Mouse (Mus musculus): ENCODE data around the gene Kidins220. TPM values are rescaled to one million over a fixed set of nuclear protein-coding genes. Genes with fewer than 3 reads are reported as not detected.

Kidins220 gene
- polyA plus RNA-seq, 1 experiment from 2014 or later = 8.7 TPM

GRCm38 (mm10) chr12:24936281-24936680 is 38.4 kb upstream of the Kidins220 start:
- Histone ChIP-seq H3K4me2 (ENCODE audit: low read depth, low read length) (no peak overlapping the region), H3K9me3 (replicated peaks; ENCODE audit: control insufficient read depth, low read length) (no peaks in the 10 kb centered on the region), H3K9ac (ENCODE audit: low read depth, low read length) (no peak overlapping the region), H3K27me3 (ENCODE audit: control insufficient read depth, insufficient read depth, low read depth, low read length) (no peaks in the 10 kb centered on the region), H3K4me3 (ENCODE audit: low read depth, low read length) (no peak overlapping the region), H3K36me3 (ENCODE audit: control insufficient read depth, insufficient read depth) (no peaks in the 10 kb centered on the region), H3K4me1 (ENCODE audit: control insufficient read depth, low read depth, low read length) (peaks cover 16% of the 10 kb centered on the region), H3K27ac (ENCODE audit: low read length) (no peak overlapping the region)
- no peak for ATAC-seq (ENCODE audit: low read depth)
- WGBS (ENCODE audit: insufficient replicate concordance) = 16% methylated on average over 1 of the region's 1 CpGs

- H3K27me3 ChIP-seq (ENCODE audit: control insufficient read depth, insufficient read depth, low read depth, low read length) = no peaks in the 10 kb centered on the region
- no peak overlapping the region for H3K27ac ChIP-seq (ENCODE audit: low read length)
- H3K4me3 ChIP-seq (ENCODE audit: low read depth, low read length) = no peak overlapping the region
- H3K4me2 ChIP-seq (ENCODE audit: low read depth, low read length) = no peak overlapping the region
- no peaks in the 10 kb centered on the region for H3K36me3 ChIP-seq (ENCODE audit: control insufficient read depth, insufficient read depth)
- 56% methylated on average over 8 of the region's 8 CpGs for WGBS (ENCODE audit: insufficient replicate concordance)
- H3K4me1 ChIP-seq (ENCODE audit: control insufficient read depth, low read depth, low read length) = peaks cover 33% of the 10 kb centered on the region
- ATAC-seq (ENCODE audit: low read depth) = peak; percentile 32; the same call in 1 of the 2 replicates
- no peak overlapping the region for H3K9ac ChIP-seq (ENCODE audit: low read depth, low read length)
- no peaks in the 10 kb centered on the region for H3K9me3 ChIP-seq (replicated peaks; ENCODE audit: control insufficient read depth, low read length)
Observed at GRCm38 (mm10) chr12:24939372-24939771, 35.4 kb upstream of the Kidins220 start.

- Histone ChIP-seq H3K4me1 (ENCODE audit: control insufficient read depth, low read depth, low read length) (peaks cover 26% of the 10 kb centered on the region), H3K27me3 (ENCODE audit: control insufficient read depth, insufficient read depth, low read depth, low read length) (no peaks in the 10 kb centered on the region), H3K27ac (ENCODE audit: low read length) (peak overlapping the region; percentile 77), H3K9ac (ENCODE audit: low read depth, low read length) (no peak overlapping the region), H3K36me3 (ENCODE audit: control insufficient read depth, insufficient read depth) (no peaks in the 10 kb centered on the region), H3K9me3 (replicated peaks; ENCODE audit: control insufficient read depth, low read length) (no peaks in the 10 kb centered on the region), H3K4me2 (ENCODE audit: low read depth, low read length) (peak overlapping the region; percentile 28), H3K4me3 (ENCODE audit: low read depth, low read length) (no peak overlapping the region)
- peak; percentile 97 for ATAC-seq (ENCODE audit: low read depth)
- WGBS (ENCODE audit: insufficient replicate concordance) = 48% methylated on average over 9 of the region's 9 CpGs
Observed at GRCm38 (mm10) chr12:24942619-24943287, 32.0 kb upstream of the Kidins220 start.

- Histone ChIP-seq H3K9ac (ENCODE audit: low read depth, low read length) (no peak overlapping the region), H3K4me1 (ENCODE audit: control insufficient read depth, low read depth, low read length) (peaks cover 26% of the 10 kb centered on the region), H3K4me2 (ENCODE audit: low read depth, low read length) (no peak overlapping the region), H3K27ac (ENCODE audit: low read length) (peak overlapping the region; percentile 77), H3K4me3 (ENCODE audit: low read depth, low read length) (no peak overlapping the region), H3K27me3 (ENCODE audit: control insufficient read depth, insufficient read depth, low read depth, low read length) (no peaks in the 10 kb centered on the region), H3K36me3 (ENCODE audit: control insufficient read depth, insufficient read depth) (no peaks in the 10 kb centered on the region), H3K9me3 (replicated peaks; ENCODE audit: control insufficient read depth, low read length) (no peaks in the 10 kb centered on the region)
- WGBS (ENCODE audit: insufficient replicate concordance) = 52% methylated on average over 4 of the region's 4 CpGs
- peak; percentile 60 for ATAC-seq (ENCODE audit: low read depth)
Observed at GRCm38 (mm10) chr12:24943427-24943826, 31.3 kb upstream of the Kidins220 start.

- Histone ChIP-seq H3K4me1 (ENCODE audit: control insufficient read depth, low read depth, low read length) (peaks cover 19% of the 10 kb centered on the region), H3K9me3 (replicated peaks; ENCODE audit: control insufficient read depth, low read length) (no peaks in the 10 kb centered on the region), H3K4me3 (ENCODE audit: low read depth, low read length) (no peak overlapping the region), H3K27me3 (ENCODE audit: control insufficient read depth, insufficient read depth, low read depth, low read length) (no peaks in the 10 kb centered on the region), H3K27ac (ENCODE audit: low read length) (no peak overlapping the region), H3K36me3 (ENCODE audit: control insufficient read depth, insufficient read depth) (no peaks in the 10 kb centered on the region), H3K9ac (ENCODE audit: low read depth, low read length) (no peak overlapping the region), H3K4me2 (ENCODE audit: low read depth, low read length) (no peak overlapping the region)
- ATAC-seq (ENCODE audit: low read depth) = no peak
- WGBS (ENCODE audit: insufficient replicate concordance) = 71% methylated on average over 7 of the region's 7 CpGs
Observed at GRCm38 (mm10) chr12:24944597-24944996, 30.1 kb upstream of the Kidins220 start.

GRCm38 (mm10) chr12:24947065-24947464 is 27.7 kb upstream of the Kidins220 start:
- Histone ChIP-seq H3K4me3 (ENCODE audit: low read depth, low read length) (no peak overlapping the region), H3K36me3 (ENCODE audit: control insufficient read depth, insufficient read depth) (no peaks in the 10 kb centered on the region), H3K4me1 (ENCODE audit: control insufficient read depth, low read depth, low read length) (peaks cover 17% of the 10 kb centered on the region), H3K4me2 (ENCODE audit: low read depth, low read length) (no peak overlapping the region), H3K9me3 (replicated peaks; ENCODE audit: control insufficient read depth, low read length) (no peaks in the 10 kb centered on the region), H3K27me3 (ENCODE audit: control insufficient read depth, insufficient read depth, low read depth, low read length) (no peaks in the 10 kb centered on the region), H3K9ac (ENCODE audit: low read depth, low read length) (no peak overlapping the region), H3K27ac (ENCODE audit: low read length) (no peak overlapping the region)
- ATAC-seq (ENCODE audit: low read depth) = no peak
- 87% methylated on average over 14 of the region's 14 CpGs for WGBS (ENCODE audit: insufficient replicate concordance)

- Histone ChIP-seq H3K4me3 (ENCODE audit: low read depth, low read length) (no peak overlapping the region), H3K36me3 (ENCODE audit: control insufficient read depth, insufficient read depth) (no peaks in the 10 kb centered on the region), H3K4me1 (ENCODE audit: control insufficient read depth, low read depth, low read length) (peaks cover 5% of the 10 kb centered on the region), H3K27me3 (ENCODE audit: control insufficient read depth, insufficient read depth, low read depth, low read length) (no peaks in the 10 kb centered on the region), H3K27ac (ENCODE audit: low read length) (no peak overlapping the region), H3K9ac (ENCODE audit: low read depth, low read length) (no peak overlapping the region), H3K9me3 (replicated peaks; ENCODE audit: control insufficient read depth, low read length) (no peaks in the 10 kb centered on the region), H3K4me2 (ENCODE audit: low read depth, low read length) (no peak overlapping the region)
- 62% methylated on average over 3 of the region's 3 CpGs for WGBS (ENCODE audit: insufficient replicate concordance)
- ATAC-seq (ENCODE audit: low read depth) = no peak
Observed at GRCm38 (mm10) chr12:24948344-24948743, 26.4 kb upstream of the Kidins220 start.

GRCm38 (mm10) chr12:24950376-24951046 is 24.2 kb upstream of the Kidins220 start:
- no peak overlapping the region for H3K27ac ChIP-seq (ENCODE audit: low read length)
- H3K4me2 ChIP-seq (ENCODE audit: low read depth, low read length) = no peak overlapping the region
- 81% methylated on average over 7 of the region's 7 CpGs for WGBS (ENCODE audit: insufficient replicate concordance)
- H3K4me1 ChIP-seq (ENCODE audit: control insufficient read depth, low read depth, low read length) = no peaks in the 10 kb centered on the region
- no peak for ATAC-seq (ENCODE audit: low read depth)
- no peaks in the 10 kb centered on the region for H3K36me3 ChIP-seq (ENCODE audit: control insufficient read depth, insufficient read depth)
- H3K9me3 ChIP-seq (replicated peaks; ENCODE audit: control insufficient read depth, low read length) = no peaks in the 10 kb centered on the region
- H3K9ac ChIP-seq (ENCODE audit: low read depth, low read length) = no peak overlapping the region
- no peaks in the 10 kb centered on the region for H3K27me3 ChIP-seq (ENCODE audit: control insufficient read depth, insufficient read depth, low read depth, low read length)
- no peak overlapping the region for H3K4me3 ChIP-seq (ENCODE audit: low read depth, low read length)

- Histone ChIP-seq H3K4me2 (ENCODE audit: low read depth, low read length) (no peak overlapping the region), H3K27me3 (ENCODE audit: control insufficient read depth, insufficient read depth, low read depth, low read length) (no peaks in the 10 kb centered on the region), H3K4me1 (ENCODE audit: control insufficient read depth, low read depth, low read length) (no peaks in the 10 kb centered on the region), H3K9ac (ENCODE audit: low read depth, low read length) (no peak overlapping the region), H3K36me3 (ENCODE audit: control insufficient read depth, insufficient read depth) (no peaks in the 10 kb centered on the region), H3K4me3 (ENCODE audit: low read depth, low read length) (no peak overlapping the region), H3K27ac (ENCODE audit: low read length) (no peak overlapping the region), H3K9me3 (replicated peaks; ENCODE audit: control insufficient read depth, low read length) (no peaks in the 10 kb centered on the region)
- ATAC-seq (ENCODE audit: low read depth) = 0 out of 2 replicates have a peak, but pooled peaks have one; percentile 7
- WGBS (ENCODE audit: insufficient replicate concordance) = 21% methylated on average over 6 of the region's 6 CpGs
Observed at GRCm38 (mm10) chr12:24952147-24952546, 22.6 kb upstream of the Kidins220 start.
